Mouse (Mus musculus): ENCODE measurements around the gene Ddx50. TPM values are rescaled to one million over a fixed set of nuclear protein-coding genes. Genes with fewer than 3 reads are reported as not detected.

Gene Ddx50
- polyA plus RNA-seq, 1 experiment from 2014 or later: 149 TPM

- 89% methylated on average over 13 of the region's 13 CpGs for WGBS
- Histone ChIP-seq H3K9me3 (ENCODE audit: control insufficient read depth, low read length) (no peaks in the 10 kb centered on the region), H3K27ac (replicated peaks; ENCODE audit: low read depth, low read length) (no peak overlapping the region), H3K36me3 (ENCODE audit: control insufficient read depth, insufficient read depth, low read length) (peaks cover 36% of the 10 kb centered on the region), H3K9ac (ENCODE audit: low read depth, low read length) (no peak overlapping the region), H3K4me1 (ENCODE audit: control insufficient read depth, insufficient read depth, low read length) (peaks cover 8% of the 10 kb centered on the region), H3K27me3 (replicated peaks; ENCODE audit: control insufficient read depth, insufficient read depth, low read length) (no peaks in the 10 kb centered on the region), H3K4me3 (ENCODE audit: low read depth, low read length) (no peak overlapping the region), H3K4me2 (ENCODE audit: low read depth, low read length) (no peak overlapping the region)
- ATAC-seq (ENCODE audit: low read depth): no peak
- DNase-seq (ENCODE audit: low spot score): no peak
Measured at GRCm38 (mm10) chr10:62575001-62575400, 76.0 kb downstream of the Ddx50 start.

- Histone ChIP-seq H3K36me3 (ENCODE audit: control insufficient read depth, insufficient read depth, low read length) (peaks cover 81% of the 10 kb centered on the region), H3K4me2 (ENCODE audit: low read depth, low read length) (no peak overlapping the region), H3K27ac (replicated peaks; ENCODE audit: low read depth, low read length) (no peak overlapping the region), H3K27me3 (replicated peaks; ENCODE audit: control insufficient read depth, insufficient read depth, low read length) (no peaks in the 10 kb centered on the region), H3K4me3 (ENCODE audit: low read depth, low read length) (no peak overlapping the region), H3K9ac (ENCODE audit: low read depth, low read length) (no peak overlapping the region), H3K4me1 (ENCODE audit: control insufficient read depth, insufficient read depth, low read length) (no peaks in the 10 kb centered on the region), H3K9me3 (ENCODE audit: control insufficient read depth, low read length) (no peaks in the 10 kb centered on the region)
- ATAC-seq (ENCODE audit: low read depth) (no peak), DNase-seq (ENCODE audit: low spot score) (no peak)
- 94% methylated on average over 7 of the region's 7 CpGs for WGBS
Measured at GRCm38 (mm10) chr10:62570126-62570871, 80.7 kb downstream of the Ddx50 start.

- H3K4me1 ChIP-seq (ENCODE audit: control insufficient read depth, insufficient read depth, low read length): no peaks in the 10 kb centered on the region
- H3K27me3 ChIP-seq (replicated peaks; ENCODE audit: control insufficient read depth, insufficient read depth, low read length): no peaks in the 10 kb centered on the region
- peaks cover 90% of the 10 kb centered on the region for H3K36me3 ChIP-seq (ENCODE audit: control insufficient read depth, insufficient read depth, low read length)
- ATAC-seq (ENCODE audit: low read depth): no peak
- no peak overlapping the region for H3K4me3 ChIP-seq (ENCODE audit: low read depth, low read length)
- H3K9me3 ChIP-seq (ENCODE audit: control insufficient read depth, low read length): no peaks in the 10 kb centered on the region
- H3K4me2 ChIP-seq (ENCODE audit: low read depth, low read length): no peak overlapping the region
- WGBS: 88% methylated on average over 4 of the region's 4 CpGs
- H3K9ac ChIP-seq (ENCODE audit: low read depth, low read length): no peak overlapping the region
- no peak overlapping the region for H3K27ac ChIP-seq (replicated peaks; ENCODE audit: low read depth, low read length)
- no peak for DNase-seq (ENCODE audit: low spot score)
Measured at GRCm38 (mm10) chr10:62568861-62569260, 82.2 kb downstream of the Ddx50 start.

Small RNA genes within 50 kb of the gene (microRNA-seq; reads per million reads assigned to microRNA genes)
- gene Mir7215 (ENCODE audit: borderline number of aligned reads): not detected

Other genes with a start within 250 kb of the Ddx50 start
- gene Hkdc1, start 228.7 kb downstream of the Ddx50 start, polyA plus RNA-seq (2014; fragmentation: Nextera tagmentation; extraction: Ambion mirVana): 0.54 and 0.75 TPM in 2 replicates
- 0.60 and 0.88 TPM in 2 replicates for gene 4930507D05Rik, start 201.7 kb downstream of the Ddx50 start, polyA plus RNA-seq (2014; fragmentation: Nextera tagmentation; extraction: Ambion mirVana)
- 23.8 and 29.8 TPM in 2 replicates for gene Supv3l1, start 201.5 kb downstream of the Ddx50 start, polyA plus RNA-seq (2014; fragmentation: Nextera tagmentation; extraction: Ambion mirVana)
- gene Vps26a, start 164.4 kb downstream of the Ddx50 start, polyA plus RNA-seq (2014; fragmentation: Nextera tagmentation; extraction: Ambion mirVana): 71.0 and 75.3 TPM in 2 replicates
- 32.4 and 38.8 TPM in 2 replicates for gene Srgn, start 123.8 kb downstream of the Ddx50 start, polyA plus RNA-seq (2014; fragmentation: Nextera tagmentation; extraction: Ambion mirVana)
- 43.1 and 45.4 TPM in 2 replicates for gene Kif1bp, start 72.8 kb downstream of the Ddx50 start, polyA plus RNA-seq (2014; fragmentation: Nextera tagmentation; extraction: Ambion mirVana)
- 25.8 and 27.2 TPM in 2 replicates for gene Ddx21, start 48.9 kb downstream of the Ddx50 start, polyA plus RNA-seq (2014; fragmentation: Nextera tagmentation; extraction: Ambion mirVana)
- gene Stox1, start 74.9 kb upstream of the Ddx50 start, polyA plus RNA-seq (2014; fragmentation: Nextera tagmentation; extraction: Ambion mirVana): 1.2 and 2.8 TPM in 2 replicates
- gene Ccar1, start 141.1 kb upstream of the Ddx50 start, polyA plus RNA-seq (2014; fragmentation: Nextera tagmentation; extraction: Ambion mirVana): 103 and 104 TPM in 2 replicates

Data from embryonic facial prominence, embryonic 14.5 days (tissue).